Mouse (Mus musculus) neutrophil, adult 5-6 weeks (primary cell): ENCODE measurements around the gene Arhgdib. TPM values are rescaled to one million over a fixed set of nuclear protein-coding genes. Genes with fewer than 3 reads are reported as not detected.
"Not testable (repeated sequence)": the region's sequence is repeated elsewhere in the genome, so short reads cannot be mapped to it uniquely, and the experiment has no call there.

Experiments used
- ATAC-seq: fragments of 151-379, 151-347 bp; 2 replicates; pipeline ENCODE4 v1.8.0; 2017; ENCODE audit warnings: mild to moderate bottlenecking, moderate TSS enrichment; ENCODE audit not compliant: insufficient number of reproducible peaks, poor library complexity, low FRiP score, severe bottlenecking; ENCODE audit errors: extremely low read depth
- total RNA-seq: library from RNA; stranded (forward); fragments of 200-1000 nt; gene quantifications from 2 replicates; pipeline ENCODE4 v1.2.3, GENCODE M21; 2017

Gene Arhgdib
- total RNA-seq, 1 experiment from 2014 or later = 1,117 TPM

- no peak for ATAC-seq
These were observed 41.2 kb downstream of the Arhgdib start for GRCm38 (mm10) chr6:136900369-136901009.

- 0 out of 2 replicates have a peak, but pooled peaks have one; percentile 41 for ATAC-seq
These were observed 42.7 kb downstream of the Arhgdib start for GRCm38 (mm10) chr6:136898954-136899353.

- no peak for ATAC-seq
These were observed 43.5 kb downstream of the Arhgdib start for GRCm38 (mm10) chr6:136898222-136898621.

GRCm38 (mm10) chr6:136897789-136898188 is 43.9 kb downstream of the Arhgdib start:
- no peak for ATAC-seq

GRCm38 (mm10) chr6:136894532-136895339 is 47.0 kb downstream of the Arhgdib start:
- no peak for ATAC-seq

- no peak for ATAC-seq
These were observed 49.7 kb downstream of the Arhgdib start for GRCm38 (mm10) chr6:136892002-136892401.

GRCm38 (mm10) chr6:136889554-136889953 is 52.1 kb downstream of the Arhgdib start:
- ATAC-seq = no peak

- ATAC-seq = no peak
These were observed 52.6 kb downstream of the Arhgdib start for GRCm38 (mm10) chr6:136889067-136889466.

GRCm38 (mm10) chr6:136887854-136888253 is 53.8 kb downstream of the Arhgdib start:
- ATAC-seq = no peak

GRCm38 (mm10) chr6:136884766-136885165 is 56.9 kb downstream of the Arhgdib start:
- ATAC-seq = not testable (repeated sequence)

- ATAC-seq = no peak
These were observed 57.7 kb downstream of the Arhgdib start for GRCm38 (mm10) chr6:136883961-136884360.

GRCm38 (mm10) chr6:136883431-136883915 is 58.2 kb downstream of the Arhgdib start:
- ATAC-seq = no peak

GRCm38 (mm10) chr6:136881678-136882077 is 60.0 kb downstream of the Arhgdib start:
- ATAC-seq = no peak

- no peak for ATAC-seq
These were observed 66.0 kb downstream of the Arhgdib start, which contains the start of gene Mgp for GRCm38 (mm10) chr6:136875670-136876069. Mgp (minus strand) TSS chr6:136875823.

GRCm38 (mm10) chr6:136874599-136874998 is 67.1 kb downstream of the Arhgdib start:
- ATAC-seq = no peak

Other genes starting within 250 kb of the Arhgdib start
- 0.23 and 0.37 TPM in 2 replicates for gene Gucy2c, start 160.1 kb downstream of the Arhgdib start, total RNA-seq
- gene Hist4h4, start 137.5 kb downstream of the Arhgdib start, total RNA-seq = 22.1 and 23.3 TPM in 2 replicates
- 50.2 and 56.9 TPM in 2 replicates for gene H2afj, start 133.7 kb downstream of the Arhgdib start, total RNA-seq
- gene BC049715, start 114.3 kb downstream of the Arhgdib start, total RNA-seq = 4.2 and 6.3 TPM in 2 replicates
- gene Wbp11, start 113.7 kb downstream of the Arhgdib start, total RNA-seq = 90.1 and 103 TPM in 2 replicates
- 0.35 TPM in 1 of 2 replicates, not detected in the other for gene Smco3, start 106.4 kb downstream of the Arhgdib start, total RNA-seq
- 1.9 and 2.8 TPM in 2 replicates for gene Art4, start 84.2 kb downstream of the Arhgdib start, total RNA-seq
- not detected in 2 replicates for gene Mgp, start 66.1 kb downstream of the Arhgdib start, total RNA-seq
- gene Erp27, start 19.7 kb downstream of the Arhgdib start, total RNA-seq = 12.0 and 12.5 TPM in 2 replicates
- 0.35 TPM in 1 of 2 replicates, not detected in the other for gene Pde6h, start 18.1 kb downstream of the Arhgdib start, total RNA-seq
- not detected in 2 replicates for gene Rerg, start 228.6 kb upstream of the Arhgdib start, total RNA-seq